Mouse (Mus musculus) C2C12 (cell line): ENCODE data around the gene Dntt. TPM values are rescaled to one million over a fixed set of nuclear protein-coding genes. Genes with fewer than 3 reads are reported as not detected.

Experiments
- H3K27me3 ChIP-seq: one replicate; pipeline ENCODE4 v1.6.1; 2011; ENCODE audit not compliant: control insufficient read depth, insufficient read depth, insufficient read length
- H3K36me3 ChIP-seq: one replicate; pipeline ENCODE4 v1.6.1; 2011; ENCODE audit not compliant: control insufficient read depth, insufficient read depth
- H3K4me3 ChIP-seq: one replicate; pipeline ENCODE4 v1.5.1; 2011; ENCODE audit warnings: mild to moderate bottlenecking, control low read depth; ENCODE audit not compliant: poor library complexity, insufficient read depth, severe bottlenecking
- H3K79me2 ChIP-seq: one replicate; pipeline ENCODE4 v1.6.1; 2011; ENCODE audit not compliant: control insufficient read depth, insufficient read depth
- H3K79me3 ChIP-seq: one replicate; pipeline ENCODE4 v1.6.1; 2011; ENCODE audit warnings: low read depth, control low read depth
- H3ac ChIP-seq: one replicate; pipeline ENCODE3; 2011; ENCODE audit warnings: low read depth; ENCODE audit not compliant: control insufficient read depth, insufficient read length
- CEBPB ChIP-seq: IDR thresholded peaks from one replicate; pipeline ENCODE4 v1.6.1; 2011; ENCODE audit warnings: low read depth, mild to moderate bottlenecking, control low read depth, moderate library complexity
- CTCF ChIP-seq: IDR thresholded peaks from one replicate; pipeline ENCODE4 v1.5.1; 2011; ENCODE audit not compliant: control insufficient read depth, insufficient read depth, insufficient read length
- FOSL1 ChIP-seq: IDR thresholded peaks from one replicate; pipeline ENCODE4 v1.8.0; 2011; ENCODE audit warnings: mild to moderate bottlenecking, low read length; ENCODE audit not compliant: poor library complexity, insufficient read depth, severe bottlenecking
- MAX ChIP-seq: IDR thresholded peaks from one replicate; pipeline ENCODE4 v1.6.1; 2011; ENCODE audit warnings: mild to moderate bottlenecking, control low read depth
- MYOD1 ChIP-seq: IDR thresholded peaks from one replicate; pipeline ENCODE4 v1.6.1; 2011; ENCODE audit warnings: low read depth; ENCODE audit not compliant: control insufficient read depth, insufficient read length
- MYOG ChIP-seq: IDR thresholded peaks from one replicate; pipeline ENCODE4 v1.6.1; 2011; ENCODE audit not compliant: control insufficient read depth, insufficient read length; ENCODE audit errors: extremely low read depth
- USF1 ChIP-seq: IDR thresholded peaks from one replicate; pipeline ENCODE4 v1.6.1; 2011; ENCODE audit warnings: low read depth, mild to moderate bottlenecking, control low read depth, moderate library complexity
- polyA plus RNA-seq: library from polyadenylated mRNA; unstranded; fragments of >200 nt; fragmentation: generic; extraction: Trizol; gene quantifications from one replicate; pipeline ENCODE4 v1.2.1, GENCODE M21; 2012; ENCODE audit warnings: missing spikeins

Gene Dntt
- polyA plus RNA-seq, 1 experiment, result not detected

DNA sequence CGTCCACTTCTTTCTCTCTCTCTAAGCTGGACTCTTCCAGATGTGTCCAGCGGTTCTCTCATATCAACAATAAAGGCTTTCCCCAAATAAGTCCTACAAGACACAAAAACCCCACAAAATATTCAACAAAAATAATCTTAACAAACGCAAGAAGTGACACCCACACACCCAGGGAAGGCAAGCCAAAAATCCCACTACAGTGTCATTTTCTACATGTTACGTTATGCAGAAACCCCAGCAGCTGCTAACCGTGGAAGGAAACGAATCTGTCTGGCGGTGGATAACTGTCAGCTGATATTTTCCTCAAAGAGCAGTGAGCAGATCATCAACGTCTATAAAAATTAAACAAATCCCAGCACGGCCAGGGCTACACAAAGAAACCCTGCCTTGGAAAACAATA, 15.1 kb upstream of the Dntt start:
- Histone ChIP-seq H3K36me3 (no peaks in the 10 kb centered on the region), H3K4me3 (no peak overlapping the region), H3K27me3 (peaks cover 9% of the 10 kb centered on the region), H3K79me3 (no peaks in the 10 kb centered on the region), H3K79me2 (no peaks in the 10 kb centered on the region), H3ac (no peak overlapping the region)
- TF ChIP-seq MYOG (no peak), MAX (no peak), FOSL1 (no peak), MYOD1 (no peak), CEBPB (no peak), CTCF (no peak), USF1 (no peak)

DNA sequence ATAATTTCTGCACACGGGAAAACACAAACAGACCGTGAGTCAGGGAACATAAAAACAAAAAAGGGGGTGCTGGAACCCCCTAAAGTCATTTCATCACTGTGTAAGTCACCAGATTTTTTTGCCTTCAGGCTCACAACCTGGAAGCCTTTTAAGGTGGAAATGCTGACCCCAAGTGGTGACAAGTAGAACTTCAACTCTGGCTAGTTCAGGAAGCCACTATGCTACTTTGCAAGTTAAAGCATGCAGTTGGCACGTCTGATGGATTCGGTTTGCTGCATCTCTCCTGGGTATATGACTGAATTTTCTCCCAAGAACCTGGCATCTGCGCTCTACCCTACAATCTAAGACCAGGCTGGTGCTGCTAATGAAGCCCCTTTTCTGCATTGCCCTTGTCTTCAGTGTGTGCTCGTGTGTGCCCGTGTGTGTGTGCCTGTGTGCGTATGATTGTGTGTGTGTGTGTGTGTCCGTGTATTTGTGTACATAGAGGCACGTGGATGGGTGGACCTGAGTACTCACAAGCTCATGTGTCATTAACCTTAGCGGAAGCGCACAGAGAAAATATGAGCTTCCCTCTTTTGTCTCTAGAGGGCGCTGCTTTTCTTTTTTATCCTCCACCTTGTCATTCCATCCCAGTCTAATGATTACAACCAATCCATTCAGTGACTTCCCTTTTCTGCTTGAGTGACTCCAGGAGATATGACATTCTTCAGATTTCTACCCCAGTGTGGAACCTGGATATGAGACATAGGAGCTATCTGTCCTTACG, 12.9 kb upstream of the Dntt start:
- H3K27me3 ChIP-seq, result peaks cover 19% of the 10 kb centered on the region
- H3ac ChIP-seq, result no peak overlapping the region
- TF ChIP-seq CTCF (peak; percentile 45), FOSL1 (no peak)
- H3K79me3 ChIP-seq, result no peaks in the 10 kb centered on the region
- H3K4me3 ChIP-seq, result no peak overlapping the region
- H3K36me3 ChIP-seq, result no peaks in the 10 kb centered on the region
- H3K79me2 ChIP-seq, result no peaks in the 10 kb centered on the region

DNA sequence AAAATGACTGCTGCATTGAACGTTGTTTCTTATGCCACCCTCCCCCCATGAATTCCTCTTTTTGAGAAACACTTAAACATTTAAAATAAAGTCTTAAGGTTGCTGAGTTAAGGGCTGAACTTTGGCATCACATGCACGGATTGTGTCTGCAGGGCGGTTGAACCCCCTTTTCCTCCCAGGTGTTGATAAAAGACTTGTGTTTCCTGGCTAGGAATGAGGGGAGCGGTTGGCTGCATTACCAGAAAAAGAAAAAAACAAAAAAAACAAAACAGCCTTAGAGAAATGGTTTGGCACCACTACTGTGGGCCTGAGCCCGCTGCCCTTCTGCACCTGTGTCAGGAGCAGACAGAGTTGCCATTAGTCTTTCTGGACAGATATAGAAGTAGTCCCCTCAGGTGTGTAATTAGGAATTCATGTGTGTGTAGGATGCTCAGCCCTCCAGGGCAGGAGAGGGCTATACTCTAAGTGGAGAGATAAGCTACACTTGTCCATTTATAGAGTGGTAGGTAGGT, 9.9 kb upstream of the Dntt start:
- H3K4me3 ChIP-seq, result no peak overlapping the region
- no peaks in the 10 kb centered on the region for H3K79me3 ChIP-seq
- H3K27me3 ChIP-seq, result peaks cover 30% of the 10 kb centered on the region
- no peak overlapping the region for H3ac ChIP-seq
- TF ChIP-seq CTCF (no peak), FOSL1 (no peak), CEBPB (no peak), MYOG (no peak), MYOD1 (no peak), MAX (no peak), USF1 (no peak)
- H3K79me2 ChIP-seq, result no peaks in the 10 kb centered on the region
- no peaks in the 10 kb centered on the region for H3K36me3 ChIP-seq

DNA sequence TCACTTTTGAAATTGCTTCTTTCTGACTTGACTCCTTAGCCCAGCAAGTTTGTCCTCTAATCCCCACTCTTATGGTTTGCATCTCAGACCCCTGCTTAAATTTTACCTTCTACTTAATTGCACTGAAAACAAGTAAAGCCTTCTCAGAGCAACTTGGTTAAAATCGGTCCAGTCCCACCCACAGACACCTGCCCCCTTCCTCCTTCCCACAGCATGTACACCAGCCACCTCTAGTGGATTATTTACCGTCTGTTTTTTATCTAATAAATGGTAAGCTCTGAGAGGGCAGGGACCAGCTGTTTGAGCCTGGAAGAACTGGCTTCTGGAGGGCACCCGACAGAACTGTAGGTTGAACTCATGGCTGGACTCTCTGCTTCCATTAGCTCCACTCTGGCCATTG, 8.5 kb upstream of the Dntt start:
- H3K79me2 ChIP-seq, result no peaks in the 10 kb centered on the region
- H3K79me3 ChIP-seq, result no peaks in the 10 kb centered on the region
- H3K4me3 ChIP-seq, result no peak overlapping the region
- no peaks in the 10 kb centered on the region for H3K36me3 ChIP-seq
- no peak for TF ChIP-seq MAX
- H3ac ChIP-seq, result no peak overlapping the region
- H3K27me3 ChIP-seq, result peaks cover 30% of the 10 kb centered on the region

DNA sequence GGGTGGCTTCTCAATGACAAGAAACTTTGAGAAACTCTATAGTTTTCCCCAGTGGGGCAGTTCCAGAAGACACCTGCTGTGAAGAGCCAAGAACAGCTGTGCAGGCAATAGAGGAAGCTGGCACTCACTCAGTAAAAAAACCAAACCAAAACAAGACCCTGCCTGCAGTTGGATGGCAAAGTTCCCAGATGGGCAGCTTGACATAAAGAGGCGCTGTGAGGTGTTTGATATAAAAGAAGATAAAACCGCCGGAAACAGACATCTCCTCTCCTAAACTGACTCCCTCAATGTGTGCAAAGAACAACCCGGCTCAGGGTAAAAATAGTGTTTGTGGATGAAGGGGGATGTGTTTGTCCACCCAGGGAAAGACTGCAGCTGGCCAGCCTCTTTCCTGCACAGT, 6.8 kb upstream of the Dntt start:
- Histone ChIP-seq H3K27me3 (peaks cover 30% of the 10 kb centered on the region), H3K79me2 (no peaks in the 10 kb centered on the region), H3K79me3 (no peaks in the 10 kb centered on the region), H3K4me3 (no peak overlapping the region), H3ac (no peak overlapping the region), H3K36me3 (no peaks in the 10 kb centered on the region)
- TF ChIP-seq USF1 (no peak), MYOD1 (peak; percentile 64)

DNA sequence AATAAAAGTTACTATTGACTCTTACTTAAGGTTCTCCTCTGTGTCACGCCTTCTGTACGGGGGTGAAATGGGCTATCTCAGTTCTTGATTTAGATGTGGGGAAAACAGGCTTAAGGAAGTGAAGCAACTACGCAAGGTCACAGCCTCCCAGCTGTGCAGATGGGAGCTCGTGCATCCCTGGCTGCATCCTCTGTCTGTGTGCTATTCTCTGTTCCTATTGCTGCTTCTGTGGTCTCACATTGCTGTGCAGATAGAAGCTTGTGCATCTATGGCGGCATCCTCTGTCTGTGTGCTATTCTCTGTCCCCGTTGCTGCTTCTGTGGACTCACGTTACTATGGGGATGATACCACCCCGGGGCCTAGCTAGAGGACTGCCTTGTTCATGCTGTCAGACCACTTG, 2.5 kb upstream of the Dntt start:
- TF ChIP-seq CTCF (no peak), FOSL1 (no peak), MYOG (no peak), USF1 (no peak), CEBPB (no peak)
- H3K36me3 ChIP-seq, result no peaks in the 10 kb centered on the region
- no peaks in the 10 kb centered on the region for H3K79me2 ChIP-seq
- peaks cover 7% of the 10 kb centered on the region for H3K27me3 ChIP-seq
- no peak overlapping the region for H3K4me3 ChIP-seq
- H3K79me3 ChIP-seq, result no peaks in the 10 kb centered on the region
- no peak overlapping the region for H3ac ChIP-seq
